Mouse (Mus musculus) right cerebral cortex, adult 18-20 months (tissue): ENCODE measurements around the gene Cxcl12.

ENCODE experiments used
- DNase-seq: peaks from one replicate; pipeline ENCODE4 v3.0.0; 2022; ENCODE audit warnings: mixed read lengths

The Cxcl12 gene

DNA sequence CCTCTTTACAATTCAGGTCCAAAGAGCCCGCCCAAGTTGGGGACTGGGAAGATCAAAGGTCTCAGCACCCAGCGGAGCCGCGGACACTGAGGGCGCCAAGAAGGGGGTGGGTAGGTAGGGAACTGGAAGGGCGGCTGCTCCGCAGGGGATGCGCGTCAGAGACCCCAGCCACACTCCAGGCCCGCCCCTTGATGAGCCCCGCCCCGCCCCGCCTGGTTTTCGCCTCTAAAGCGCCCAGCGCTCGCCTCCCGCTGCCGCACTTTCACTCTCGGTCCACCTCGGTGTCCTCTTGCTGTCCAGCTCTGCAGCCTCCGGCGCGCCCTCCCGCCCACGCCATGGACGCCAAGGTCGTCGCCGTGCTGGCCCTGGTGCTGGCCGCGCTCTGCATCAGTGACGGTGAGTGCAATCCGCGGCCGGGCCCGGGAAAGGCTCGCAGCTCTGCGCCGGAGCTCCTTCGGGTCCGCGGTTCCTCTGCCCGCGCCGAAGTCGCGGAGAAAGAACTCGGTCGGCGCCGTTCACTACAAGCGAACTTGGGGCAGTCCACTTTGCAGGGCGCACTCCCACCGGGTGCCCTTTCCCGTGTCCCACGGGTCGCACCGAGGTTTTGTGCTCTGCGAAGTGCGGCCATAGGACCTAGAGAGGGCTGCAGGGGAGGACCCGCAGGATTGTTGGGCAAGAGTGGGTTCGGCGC is at the start of gene Cxcl12:
Gene Cxcl12 (plus strand): TSS at position 215 of the 691 bp plus-strand sequence.
- peak; percentile 8 for DNase-seq

DNA sequence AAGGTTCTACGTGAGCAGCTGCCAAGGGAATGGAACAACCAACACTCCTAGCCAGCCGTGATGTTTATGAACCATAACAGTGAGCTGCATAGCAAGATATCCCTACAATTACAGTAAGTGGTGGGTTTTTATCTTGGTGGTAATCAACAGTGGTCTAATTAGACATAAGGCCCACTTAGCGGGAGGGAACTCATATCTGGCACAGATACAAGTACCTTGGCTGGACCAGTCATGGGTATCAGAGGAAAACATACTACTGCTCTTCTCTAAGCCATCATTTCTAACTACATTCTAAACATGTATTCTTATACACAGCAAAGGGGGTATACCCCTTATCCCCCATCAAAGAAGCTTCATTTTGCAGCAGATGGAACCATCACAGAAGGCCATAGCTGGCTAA is 46.3 kb upstream of the Cxcl12 start:
- DNase-seq = no peak

- DNase-seq = no peak
These were observed 42.0 kb upstream of the Cxcl12 start for GRCm38 (mm10) chr6:117126356-117126755.

GRCm38 (mm10) chr6:117129443-117129842 is 38.9 kb upstream of the Cxcl12 start:
- DNase-seq = no peak

DNA sequence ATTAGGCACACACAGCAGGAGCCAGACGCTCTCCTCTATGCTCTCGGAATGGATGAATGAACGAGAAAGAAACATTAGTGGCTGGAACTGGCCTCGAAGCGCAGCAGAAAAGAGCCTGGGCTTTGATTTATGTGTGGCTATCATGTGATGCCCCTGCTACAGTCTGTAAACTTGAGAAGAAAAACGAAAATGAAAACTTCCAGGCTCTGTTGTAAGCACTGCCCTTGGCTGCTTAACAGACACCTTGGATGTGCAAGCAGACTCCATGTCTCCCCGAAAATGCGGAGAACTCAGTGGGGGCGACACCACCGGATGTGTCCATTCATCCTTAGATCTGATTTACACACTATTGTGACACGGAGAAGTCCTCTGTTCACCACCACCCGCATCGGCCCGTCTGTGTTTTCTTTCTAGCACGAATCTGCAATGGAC is 37.6 kb upstream of the Cxcl12 start:
- DNase-seq = no peak

DNA sequence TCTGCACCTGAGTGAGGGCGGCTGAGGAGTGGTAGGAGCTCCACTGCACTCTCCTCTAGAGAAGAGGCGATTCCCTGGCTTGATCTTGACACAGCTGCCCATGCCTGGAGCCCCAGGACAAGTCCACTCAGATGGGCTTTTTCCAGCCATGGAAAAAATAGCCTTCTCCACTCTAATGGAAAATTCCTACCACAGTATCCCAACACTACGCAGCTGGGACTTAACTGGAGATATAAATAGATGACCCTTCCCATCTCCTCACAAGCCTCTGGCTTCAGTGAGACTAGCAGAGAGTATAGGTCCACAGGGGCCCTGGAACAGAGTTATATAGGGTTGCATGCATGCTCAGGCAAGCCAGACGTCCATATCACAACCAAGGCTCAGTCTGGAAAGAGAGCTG is 33.8 kb upstream of the Cxcl12 start:
- DNase-seq = no peak

DNA sequence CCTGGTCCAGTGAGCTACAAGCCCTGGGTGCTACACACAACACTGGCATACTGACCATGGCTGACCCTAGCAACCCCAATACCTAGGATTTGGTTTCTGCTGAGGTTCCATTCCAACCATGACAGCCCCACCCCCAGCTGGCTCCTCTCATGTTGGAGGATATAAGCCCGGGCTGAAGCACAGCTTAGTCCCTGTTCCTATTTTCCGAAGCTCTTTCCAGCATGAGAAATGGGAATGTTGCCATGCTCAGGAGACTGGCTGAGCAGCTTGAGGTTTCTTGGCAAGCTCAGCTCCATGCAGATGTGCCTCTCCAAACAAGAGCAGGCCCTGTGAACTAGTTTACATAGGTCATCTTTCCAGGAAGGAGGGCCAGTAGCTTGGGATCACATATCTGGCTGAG is 30.6 kb upstream of the Cxcl12 start:
- DNase-seq = no peak

DNA sequence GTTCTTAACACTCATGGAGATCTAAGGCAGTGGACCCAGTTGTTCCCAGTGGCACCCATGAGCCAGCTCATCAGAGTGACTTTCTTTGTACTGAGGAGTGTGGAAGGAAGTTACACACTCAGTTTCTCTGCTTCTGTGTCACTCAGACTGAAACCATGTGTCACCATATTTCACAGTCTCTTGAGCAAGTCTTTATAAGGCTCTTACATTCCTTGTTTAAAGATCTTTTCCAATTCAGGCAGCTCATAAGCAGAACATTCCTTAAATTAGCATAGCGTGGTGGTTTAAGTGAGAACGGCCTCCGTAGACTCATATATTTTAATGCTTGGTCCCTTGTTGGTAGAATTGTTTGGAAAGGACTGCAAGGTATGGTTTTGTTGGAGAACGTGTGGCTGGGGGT is 27.4 kb upstream of the Cxcl12 start:
- no peak for DNase-seq

- no peak for DNase-seq
These were observed 21.4 kb upstream of the Cxcl12 start for GRCm38 (mm10) chr6:117146951-117147350.

DNA sequence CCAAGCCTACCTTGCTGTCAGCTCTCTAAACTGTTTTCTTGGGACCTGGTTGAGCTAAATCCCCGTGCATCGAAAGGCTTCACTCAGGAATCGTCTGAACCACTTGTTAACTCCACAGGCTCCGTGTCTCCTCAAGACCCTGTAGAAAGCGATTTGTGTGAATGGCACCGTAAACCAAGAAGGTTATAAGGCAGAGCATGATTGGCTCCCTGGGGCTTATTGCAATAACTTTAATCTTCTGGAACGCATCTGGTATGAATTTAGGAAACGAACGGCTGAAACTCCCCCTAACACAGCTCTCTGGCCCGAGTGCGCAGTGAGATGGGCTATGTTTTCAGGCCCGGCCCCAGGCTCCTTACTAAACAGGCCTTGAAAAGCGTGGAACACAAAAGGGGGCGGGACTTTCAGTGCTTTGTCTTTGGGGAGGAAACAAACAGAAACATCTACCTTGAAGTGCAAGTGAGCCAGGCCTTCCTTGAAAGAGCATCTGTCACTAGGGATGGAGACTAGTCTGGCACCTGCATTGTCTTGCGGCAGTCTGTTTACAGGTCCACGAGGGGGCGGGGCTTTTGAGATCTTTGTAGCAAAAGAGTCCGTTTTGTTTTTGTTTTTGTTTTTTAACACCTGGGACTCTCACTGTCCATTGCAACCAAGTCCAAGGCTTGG is 16.7 kb upstream of the Cxcl12 start:
- no peak for DNase-seq

DNA sequence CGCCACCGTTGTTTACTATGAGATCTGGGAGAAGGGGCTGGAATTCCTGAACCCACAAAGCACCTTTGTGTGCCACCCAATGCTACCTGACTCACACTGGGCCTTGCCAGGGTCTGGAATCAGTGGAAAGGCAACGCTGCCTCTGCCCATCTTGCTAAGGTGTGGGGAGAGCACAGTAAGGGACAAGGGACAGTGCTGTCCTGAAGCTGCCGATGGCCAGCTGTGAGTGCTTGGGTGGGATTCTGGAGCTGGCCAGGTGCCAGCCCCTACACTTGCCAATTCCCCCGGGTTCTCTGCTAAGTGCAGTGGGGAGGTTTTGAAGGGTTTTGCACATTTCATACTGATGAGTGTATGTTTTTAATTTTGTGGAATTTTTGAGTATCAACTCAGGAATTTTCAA is 15.3 kb upstream of the Cxcl12 start:
- no peak for DNase-seq

GRCm38 (mm10) chr6:117156846-117157245 is 11.5 kb upstream of the Cxcl12 start:
- DNase-seq = no peak

DNA sequence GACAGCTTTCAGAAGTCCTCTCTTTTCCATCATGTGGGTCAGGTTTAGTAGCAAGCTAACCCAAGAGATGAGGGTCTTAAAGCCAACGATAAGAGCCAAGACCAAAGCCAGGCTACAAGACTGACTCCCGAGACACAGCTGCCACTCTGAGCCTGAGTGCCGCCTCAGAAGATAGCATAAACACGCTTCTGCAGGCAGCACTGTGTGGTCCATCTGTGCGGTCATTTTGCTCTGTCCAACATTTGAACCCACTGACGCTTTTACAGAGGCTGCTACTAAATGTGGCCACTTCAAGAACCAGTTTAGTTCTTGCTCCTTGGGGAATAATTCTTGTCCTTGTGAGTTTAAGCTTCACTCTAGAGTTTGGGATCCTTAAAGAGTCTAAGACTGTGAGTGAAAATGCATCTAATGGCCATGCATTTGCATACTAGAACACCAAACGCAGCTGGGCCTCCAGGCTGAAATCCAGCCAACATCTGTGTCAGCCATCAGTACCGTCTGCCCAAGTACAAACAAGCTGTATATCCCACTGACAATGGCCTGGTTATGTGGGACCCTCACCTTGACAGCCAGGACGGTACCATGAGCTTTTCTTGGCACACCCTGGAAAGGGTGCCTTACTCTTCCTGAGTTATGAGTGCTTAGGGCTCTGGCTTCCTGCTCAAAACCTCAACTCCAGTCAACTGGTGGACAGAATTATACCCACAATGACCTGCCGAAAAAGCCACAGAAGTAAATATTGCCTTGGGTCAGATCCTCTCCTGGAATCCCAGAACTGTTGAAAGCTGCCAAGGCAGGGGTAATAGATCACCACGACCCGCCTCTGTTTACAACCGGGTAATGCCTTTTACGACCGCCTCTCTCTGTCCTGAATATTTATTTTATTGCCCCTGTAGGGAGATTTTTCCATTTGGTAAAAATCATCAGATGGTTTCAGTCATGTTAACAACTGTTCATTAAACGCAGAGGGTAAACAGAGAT is 8.3 kb upstream of the Cxcl12 start:
- no peak for DNase-seq

- DNase-seq = no peak
These were observed 4.8 kb upstream of the Cxcl12 start for GRCm38 (mm10) chr6:117163486-117163885.

GRCm38 (mm10) chr6:117166581-117167425 is 1.5 kb upstream of the Cxcl12 start:
- DNase-seq = peak; percentile 88

DNA sequence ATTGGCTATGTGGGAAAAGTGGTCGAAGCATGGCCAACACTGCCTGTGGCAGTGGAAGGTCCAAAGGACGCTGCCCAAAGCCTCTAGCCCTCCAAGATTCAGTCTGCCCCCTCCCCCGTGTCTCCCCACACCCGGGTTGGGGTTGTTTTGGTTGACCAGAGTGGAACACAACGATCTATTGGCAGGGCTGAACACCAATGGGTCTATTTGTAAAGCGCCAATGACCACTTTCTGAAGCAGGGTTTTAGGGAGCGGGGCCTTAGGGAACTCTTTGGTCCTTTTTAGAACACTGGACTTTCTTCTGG is 957 bp upstream of the Cxcl12 start:
- DNase-seq = no peak

- DNase-seq = peak; percentile 6
These were observed 945 bp downstream of the Cxcl12 start for GRCm38 (mm10) chr6:117169051-117169909.

DNA sequence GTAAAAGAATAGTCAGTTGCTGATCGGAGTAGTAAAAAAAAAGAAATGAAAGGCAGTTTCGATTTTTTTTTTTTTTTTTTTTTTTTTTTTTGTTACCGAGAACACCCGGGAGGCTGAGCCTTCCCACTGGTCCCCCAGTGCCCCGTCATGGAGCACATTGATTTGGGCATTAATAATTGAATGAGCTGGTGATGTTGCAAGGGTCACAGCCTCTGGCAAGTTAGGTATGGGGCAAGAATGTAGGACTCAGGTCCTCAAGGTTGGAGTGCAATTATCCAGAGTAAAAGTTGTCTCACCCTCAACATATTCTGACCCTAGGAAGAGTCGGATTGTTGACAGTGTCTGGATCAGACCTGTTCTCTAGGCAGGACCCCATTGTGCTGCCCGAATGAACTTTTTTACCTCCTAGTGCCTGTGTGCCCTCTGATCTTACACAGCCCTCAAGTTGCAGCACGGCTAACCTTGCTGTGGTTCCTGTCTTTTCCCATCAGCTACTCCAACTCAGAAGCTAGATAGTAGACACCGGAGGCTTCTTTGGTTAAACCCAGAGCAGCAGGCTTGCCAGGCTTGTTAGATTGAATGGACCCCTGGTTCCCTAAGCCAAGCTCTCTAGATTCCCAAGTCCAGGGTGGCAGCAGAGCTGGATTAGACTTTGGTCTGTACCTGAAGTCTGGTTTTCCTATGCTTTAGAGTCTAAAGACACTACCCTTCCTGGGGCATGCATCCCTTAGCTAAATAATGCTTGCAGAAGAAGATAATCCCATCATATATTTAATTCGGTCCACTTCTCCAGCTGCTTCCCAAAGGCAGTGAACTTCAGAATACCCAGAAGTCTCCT is 1.8 kb downstream of the Cxcl12 start:
- DNase-seq = no peak

DNA sequence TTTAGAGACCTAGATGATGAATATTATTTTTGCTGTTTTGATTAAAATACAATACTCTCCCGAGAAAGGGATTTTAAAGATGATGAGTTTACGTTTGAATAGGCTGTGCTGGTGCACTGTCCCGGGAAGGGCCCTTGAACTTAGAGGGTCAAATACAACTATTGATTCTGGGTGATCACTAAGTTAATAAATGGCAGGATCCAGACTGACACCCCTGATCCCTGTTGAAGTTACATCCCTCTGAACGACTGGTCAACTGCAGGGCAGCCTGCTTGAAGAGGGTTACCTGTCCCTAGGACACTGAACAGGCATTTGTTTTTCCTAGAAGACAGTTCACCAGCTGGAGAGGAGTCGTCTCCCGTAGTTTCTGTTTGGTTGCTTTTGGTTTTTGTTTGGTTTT is 4.0 kb downstream of the Cxcl12 start:
- no peak for DNase-seq

DNA sequence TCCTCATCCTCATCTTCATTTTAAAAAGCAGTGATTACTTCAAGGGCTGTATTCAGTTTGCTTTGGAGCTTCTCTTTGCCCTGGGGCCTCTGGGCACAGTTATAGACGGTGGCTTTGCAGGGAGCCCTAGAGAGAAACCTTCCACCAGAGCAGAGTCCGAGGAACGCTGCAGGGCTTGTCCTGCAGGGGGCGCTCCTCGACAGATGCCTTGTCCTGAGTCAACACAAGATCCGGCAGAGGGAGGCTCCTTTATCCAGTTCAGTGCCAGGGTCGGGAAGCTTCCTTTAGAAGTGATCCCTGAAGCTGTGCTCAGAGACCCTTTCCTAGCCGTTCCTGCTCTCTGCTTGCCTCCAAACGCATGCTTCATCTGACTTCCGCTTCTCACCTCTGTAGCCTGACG is 5.5 kb downstream of the Cxcl12 start:
- DNase-seq = peak; percentile 72
